Mouse (Mus musculus): Measurements from ENCODE around the gene Alg14.

- TF ChIP-seq USF2 (IDR thresholded peaks at IDR 0.05; ENCODE audit: borderline replicate concordance in 1 of 2, insufficient read depth in 1 of 2, low read depth in 1 of 2, low read length in 2 of 2) = no peak
- TF ChIP-seq CTCF (IDR thresholded peaks at IDR 0.05 in 2 of 3, conservative IDR thresholded peaks at IDR 0.05 in 1 of 3; ENCODE audit: control insufficient read depth in 1 of 3, insufficient read depth in 1 of 3, low read depth in 2 of 3, low read length in 3 of 3, poor library complexity in 1 of 3, severe bottlenecking in 1 of 3) = no peak
- no peak for TF ChIP-seq POLR2AphosphoS2 (IDR thresholded peaks at IDR 0.05; ENCODE audit: low read length)
- no peak for TF ChIP-seq SIN3A (IDR thresholded peaks at IDR 0.05; ENCODE audit: low read length)
- no peak for TF ChIP-seq POLR2A (IDR thresholded peaks at IDR 0.05; ENCODE audit: control insufficient read depth in 1 of 2, insufficient read depth in 1 of 2, low read depth in 1 of 2, low read length in 2 of 2, poor library complexity in 1 of 2)
- no peak for TF ChIP-seq HCFC1 (IDR thresholded peaks at IDR 0.05; ENCODE audit: low read depth, low read length)
- no peak for TF ChIP-seq MAFK (IDR thresholded peaks at IDR 0.05; ENCODE audit: borderline replicate concordance, low read depth, low read length)
These were observed 77.9 kb downstream of the Alg14 start for GRCm38 (mm10) chr3:121369517-121369916.
